Mouse (Mus musculus) 416B (cell line): ENCODE data around the gene Psd.

Experiments
- DNase-seq: peaks from one replicate; pipeline ENCODE4 v3.0.0; 2011; ENCODE audit warnings: low read depth

Gene Psd

GRCm38 (mm10) chr19:46326756-46327305 is at the start of gene Psd:
Gene Psd, minus strand, starts transcription at chr19:46327156.
- DNase-seq: no peak

GRCm38 (mm10) chr19:46375891-46376290 is 48.9 kb upstream of the Psd start:
- no peak for DNase-seq

GRCm38 (mm10) chr19:46375489-46375888 is 48.5 kb upstream of the Psd start:
- no peak for DNase-seq

DNA sequence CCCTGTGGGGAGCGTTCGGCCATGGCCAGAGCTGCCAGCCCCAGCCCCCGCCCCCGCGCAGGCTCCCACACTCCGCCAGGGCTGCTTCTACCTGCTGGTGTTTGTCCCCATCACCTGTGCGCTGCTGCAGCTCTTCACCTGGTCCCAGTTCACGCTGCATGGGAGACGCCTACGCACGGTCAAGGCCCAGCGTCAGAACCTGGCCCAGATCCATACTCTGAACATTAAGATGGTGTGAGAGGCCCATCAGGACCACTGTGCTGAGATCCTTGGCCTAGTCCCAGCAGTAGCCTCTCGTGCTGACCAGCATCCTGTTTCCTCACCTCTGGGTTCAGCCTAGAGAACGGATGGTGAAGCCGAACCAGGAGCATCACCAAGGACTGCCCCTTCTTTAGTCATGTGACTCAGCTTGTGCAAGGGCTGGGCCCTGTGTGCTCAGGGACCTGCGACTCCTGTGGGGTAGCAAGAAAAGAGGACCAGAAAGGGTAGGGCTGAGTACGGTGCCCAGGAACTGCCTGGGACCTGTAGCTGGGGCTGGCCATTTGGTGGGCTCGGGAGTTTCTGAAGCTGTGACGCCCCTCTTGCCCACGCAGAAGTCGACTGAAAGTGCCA is 47.6 kb upstream of the Psd start:
- peak; percentile 42 for DNase-seq

- DNase-seq: peak; percentile 93
Observed at GRCm38 (mm10) chr19:46369204-46369603, 42.2 kb upstream of the Psd start.

GRCm38 (mm10) chr19:46367798-46368590 is 41.0 kb upstream of the Psd start:
- DNase-seq: no peak

DNA sequence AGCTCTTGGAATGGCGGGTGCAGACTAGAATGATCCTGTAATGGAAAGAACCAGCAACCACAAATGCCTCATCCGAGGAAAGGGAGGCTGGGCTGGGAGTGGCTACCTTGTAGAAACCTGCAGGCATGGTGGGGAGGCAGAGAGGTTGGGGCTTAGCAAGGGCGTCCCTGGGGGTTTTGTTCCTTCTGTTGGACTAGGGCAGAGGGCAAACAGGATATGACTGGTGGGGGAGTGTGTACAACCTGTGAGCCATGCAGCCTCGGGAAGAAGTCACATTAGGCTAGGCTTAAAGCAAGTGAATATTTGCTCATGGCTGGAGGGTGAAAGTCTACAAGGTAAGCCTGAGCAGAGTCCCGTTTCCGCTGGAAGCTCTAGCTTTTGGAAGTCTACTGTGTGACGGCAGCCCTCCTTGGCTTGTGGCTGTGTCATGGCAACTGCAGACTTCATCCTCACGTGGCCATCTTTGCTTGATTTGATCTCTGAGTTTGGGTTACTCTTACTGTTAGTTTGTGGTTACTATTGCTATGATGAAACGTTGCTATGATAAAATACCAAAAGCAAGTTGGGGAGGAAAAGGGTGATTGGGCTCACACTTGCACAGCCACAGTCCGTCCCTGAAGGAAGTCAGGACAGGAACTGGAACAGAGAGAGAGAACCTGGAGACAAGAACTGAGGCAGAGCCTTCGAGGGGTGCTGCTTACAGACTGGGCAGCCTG is 36.5 kb upstream of the Psd start:
- DNase-seq: peak; percentile 75

GRCm38 (mm10) chr19:46362104-46362503 is 35.1 kb upstream of the Psd start:
- DNase-seq: no peak

DNA sequence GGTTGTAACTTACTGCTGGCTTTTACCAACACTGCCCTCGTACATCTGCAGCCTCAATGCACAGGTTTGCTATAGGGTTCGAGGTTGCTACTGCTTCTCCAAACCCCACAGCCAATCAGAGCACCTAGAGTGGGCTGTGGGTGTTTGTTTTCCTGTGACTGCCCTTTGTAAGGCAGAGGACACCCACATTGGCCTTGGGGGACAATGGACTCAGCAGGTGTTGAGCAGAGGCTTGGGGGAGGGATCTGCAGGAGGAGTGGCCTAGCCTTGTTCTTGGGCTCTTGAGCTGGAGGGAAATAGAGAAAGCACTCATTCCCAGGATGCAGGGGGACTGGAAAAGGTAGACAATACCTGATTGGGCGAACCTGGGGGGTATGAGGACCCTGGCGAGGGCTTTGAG is 31.4 kb upstream of the Psd start:
- peak; percentile 82 for DNase-seq

DNA sequence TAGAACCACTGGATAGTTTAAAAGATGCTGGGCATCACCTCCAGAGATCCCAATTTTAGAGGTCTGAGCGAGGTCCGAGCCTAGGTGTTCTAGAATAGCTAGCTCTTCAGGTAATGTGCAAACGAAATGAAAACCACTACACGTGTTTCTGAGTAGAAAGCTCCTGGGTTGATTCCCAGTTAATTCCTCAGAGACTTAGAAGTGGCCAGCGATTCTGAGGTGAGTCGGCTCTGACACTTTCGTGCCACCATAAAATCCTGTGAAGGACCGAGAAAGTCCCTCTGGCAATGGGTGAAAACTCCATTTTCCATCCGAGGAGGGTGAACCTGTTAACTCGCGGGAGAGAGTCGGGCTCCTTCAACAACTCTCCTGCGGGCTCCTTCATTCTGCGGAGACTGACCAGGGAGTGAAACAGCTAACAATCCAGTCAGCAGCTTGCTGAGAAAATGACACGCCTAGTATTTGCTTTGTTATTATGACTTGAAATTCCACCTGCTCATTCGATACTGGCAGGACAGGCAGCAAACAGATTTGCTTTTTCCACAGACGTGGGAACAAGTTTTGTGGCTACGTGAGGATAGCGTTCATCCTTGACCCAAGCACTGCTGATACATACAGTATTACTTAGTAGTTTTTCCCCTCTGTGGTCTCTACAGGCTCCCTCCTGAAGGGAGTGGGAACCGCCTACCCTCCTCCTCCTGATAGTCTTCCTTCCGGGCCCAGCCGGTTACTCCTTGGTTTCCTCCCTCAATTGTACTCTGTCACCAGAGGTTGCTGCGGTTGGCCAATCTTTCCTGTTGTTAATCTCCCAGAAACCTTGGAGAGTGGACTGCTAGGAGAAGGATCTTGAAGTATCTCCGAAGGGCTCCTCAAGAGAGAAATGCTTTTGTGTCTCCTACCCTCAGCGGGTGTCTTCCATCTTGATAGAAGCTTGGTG is 30.7 kb upstream of the Psd start:
- peak; percentile 95 for DNase-seq

DNA sequence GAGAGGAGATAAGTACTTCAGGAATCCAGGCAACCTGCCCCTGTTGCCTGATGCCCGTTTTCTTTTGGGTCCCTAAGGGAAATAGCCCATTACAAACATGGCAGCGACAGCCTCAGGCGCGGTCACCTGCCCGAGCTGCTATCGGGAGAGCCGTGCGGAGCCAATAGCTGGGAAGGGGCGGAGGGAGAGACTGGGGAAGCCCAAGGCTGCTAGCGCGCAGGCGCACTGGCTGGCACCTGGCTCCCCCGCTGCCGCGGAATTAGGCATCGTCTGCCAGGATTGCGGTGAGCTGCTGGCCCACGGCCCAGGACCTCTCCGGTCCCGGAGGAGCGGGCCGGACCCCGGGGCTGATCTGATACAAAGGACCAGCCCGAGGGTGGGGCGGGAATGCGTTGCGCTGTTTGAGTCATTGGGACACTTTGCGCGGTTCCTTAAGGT is 29.8 kb upstream of the Psd start:
- peak; percentile 94 for DNase-seq

- DNase-seq: peak; percentile 68
Observed at GRCm38 (mm10) chr19:46350168-46350932, 23.4 kb upstream of the Psd start, which contains the start of gene 2310034G01Rik. Gene 2310034G01Rik, minus strand, starts transcription at chr19:46350302.

- DNase-seq: no peak
Observed at GRCm38 (mm10) chr19:46349550-46349949, 22.6 kb upstream of the Psd start.

DNA sequence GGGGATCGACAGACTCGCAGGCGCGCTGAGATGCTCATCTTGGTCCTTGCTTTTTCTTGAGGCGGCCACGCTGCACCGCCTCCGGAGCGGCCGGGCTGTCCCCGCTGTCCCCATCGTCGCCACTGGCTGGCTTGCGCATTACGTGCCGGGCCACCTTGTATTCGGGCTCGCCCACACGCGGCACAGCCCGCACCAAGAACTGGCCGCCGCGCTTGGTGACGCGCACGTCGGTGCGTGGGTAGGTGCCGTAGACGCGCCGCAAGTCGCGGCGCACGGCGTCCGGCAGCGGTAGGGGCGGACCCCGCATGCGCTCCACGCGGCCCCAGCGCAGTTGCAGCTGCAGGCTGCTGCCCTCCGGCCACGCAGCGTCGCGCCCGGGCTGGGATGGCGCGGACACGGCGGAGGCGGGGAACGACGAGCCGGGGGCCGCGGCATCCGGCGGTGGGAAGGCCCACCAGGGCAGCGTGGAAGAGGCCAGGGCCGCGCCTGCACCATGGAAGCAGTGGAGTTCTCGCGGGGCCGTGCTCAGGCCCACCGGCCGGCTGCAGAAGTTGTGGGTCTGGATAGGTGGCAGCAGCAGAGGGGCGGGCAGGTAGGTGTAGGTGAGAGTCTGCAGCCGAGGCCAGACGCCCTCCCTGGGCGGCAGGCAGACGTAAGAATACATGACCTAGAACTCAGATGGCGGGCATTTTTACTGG is 22.0 kb upstream of the Psd start:
- DNase-seq: peak; percentile 85

GRCm38 (mm10) chr19:46347936-46348668 is 21.1 kb upstream of the Psd start:
- DNase-seq: peak; percentile 70

- no peak for DNase-seq
Observed at GRCm38 (mm10) chr19:46347146-46347545, 20.2 kb upstream of the Psd start.

GRCm38 (mm10) chr19:46344710-46345419 is 17.9 kb upstream of the Psd start:
- no peak for DNase-seq

GRCm38 (mm10) chr19:46339287-46339971 is 12.5 kb upstream of the Psd start:
- peak; percentile 93 for DNase-seq
